Mouse (Mus musculus) adipocyte (in vitro differentiated cells): ENCODE data around the gene Bahd1.

ENCODE experiments used
- DNase-seq: peaks from one replicate; pipeline ENCODE4 v3.0.0-alpha.2; 2016; ENCODE audit warnings: low spot score

Gene Bahd1

GRCm38 (mm10) chr2:118898771-118899170 lies 1.4 kb upstream of the Bahd1 start:
- DNase-seq, result no peak

- DNase-seq, result no peak
Observed at GRCm38 (mm10) chr2:118899306-118899705, 871 bp upstream of the Bahd1 start.

GRCm38 (mm10) chr2:118900826-118901140 lies 606 bp downstream of the Bahd1 start:
- no peak for DNase-seq

- DNase-seq, result peak; percentile 93
Observed at GRCm38 (mm10) chr2:118901175-118902031, 1.2 kb downstream of the Bahd1 start.

GRCm38 (mm10) chr2:118902051-118903025 lies 2.2 kb downstream of the Bahd1 start:
- peak; percentile 52 for DNase-seq

GRCm38 (mm10) chr2:118903333-118903741 lies 3.2 kb downstream of the Bahd1 start:
- peak; percentile 76 for DNase-seq

GRCm38 (mm10) chr2:118905433-118906117 lies 5.4 kb downstream of the Bahd1 start:
- DNase-seq, result no peak

- DNase-seq, result no peak
Observed at GRCm38 (mm10) chr2:118906118-118906492, 5.9 kb downstream of the Bahd1 start.

GRCm38 (mm10) chr2:118907781-118908180 lies 7.6 kb downstream of the Bahd1 start:
- DNase-seq, result no peak

- DNase-seq, result no peak
Observed at GRCm38 (mm10) chr2:118909151-118909550, 9.0 kb downstream of the Bahd1 start.

- no peak for DNase-seq
Observed at GRCm38 (mm10) chr2:118910605-118911278, 10.6 kb downstream of the Bahd1 start.

GRCm38 (mm10) chr2:118912706-118913105 lies 12.5 kb downstream of the Bahd1 start:
- no peak for DNase-seq

GRCm38 (mm10) chr2:118913551-118914276 lies 13.5 kb downstream of the Bahd1 start:
- DNase-seq, result no peak

- no peak for DNase-seq
Observed at GRCm38 (mm10) chr2:118914685-118915084, 14.5 kb downstream of the Bahd1 start.

- no peak for DNase-seq
Observed at GRCm38 (mm10) chr2:118916436-118916835, 16.3 kb downstream of the Bahd1 start.

GRCm38 (mm10) chr2:118918543-118918942 lies 18.4 kb downstream of the Bahd1 start:
- no peak for DNase-seq

- no peak for DNase-seq
Observed at GRCm38 (mm10) chr2:118920428-118920827, 20.3 kb downstream of the Bahd1 start.

- DNase-seq, result no peak
Observed at GRCm38 (mm10) chr2:118925952-118926351, 25.8 kb downstream of the Bahd1 start.

- peak; percentile 77 for DNase-seq
Observed at GRCm38 (mm10) chr2:118926361-118926997, 26.3 kb downstream of the Bahd1 start, which contains the start of gene Chst14. Gene Chst14, plus strand, starts transcription at chr2:118926496.

GRCm38 (mm10) chr2:118926998-118927739 lies 27.0 kb downstream of the Bahd1 start:
- DNase-seq, result no peak
